Mouse (Mus musculus) CH12.LX (cell line): ENCODE measurements around the gene Ccdc88c. TPM values are rescaled to one million over a fixed set of nuclear protein-coding genes. Genes with fewer than 3 reads are reported as not detected.

ENCODE experiments used
- DNase-seq: peaks from one replicate; pipeline ENCODE4 v3.0.0-alpha.2; 2013; ENCODE audit errors: extremely low read depth
- H3K27ac ChIP-seq: 2 replicates; pipeline ENCODE4 v1.5.1; 2012; ENCODE audit warnings: low read depth, mild to moderate bottlenecking, control low read depth, moderate library complexity; ENCODE audit not compliant: insufficient read depth
- H3K27me3 ChIP-seq: replicated peaks from 2 replicates; pipeline ENCODE3; 2012; ENCODE audit warnings: inconsistent platforms
- H3K36me3 ChIP-seq, 2 experiments: replicated peaks in 1 of 2; 2 replicates each; pipeline versions ENCODE3 to v1.6.1; 2012; ENCODE audit warnings: inconsistent platforms in 1 of 2, low read length in 1 of 2, mild to moderate bottlenecking in 1 of 2, mixed read lengths in 1 of 2, moderate library complexity in 1 of 2; ENCODE audit not compliant: control insufficient read depth in 1 of 2, insufficient read depth in 1 of 2
- H3K4me1 ChIP-seq, 2 experiments: 2 replicates each; pipeline ENCODE4 v1.6.1; 2012; ENCODE audit warnings: inconsistent platforms in 1 of 2, moderate library complexity in 1 of 2; ENCODE audit not compliant: insufficient read depth in 2 of 2, control insufficient read depth in 1 of 2
- H3K4me2 ChIP-seq: 2 replicates; pipeline ENCODE4 v1.6.1; 2012; ENCODE audit warnings: low read depth, mild to moderate bottlenecking, control low read depth; ENCODE audit not compliant: poor library complexity, insufficient read depth, severe bottlenecking
- H3K4me3 ChIP-seq, 3 experiments: fragments of 150-350 bp in 1 of 3; sonication (generic) in 1 of 3; replicated peaks in 1 of 3; 2 replicates each; pipeline versions ENCODE3 to v1.5.1; 2011 to 2012; ENCODE audit warnings: low read depth in 2 of 3, low read length in 2 of 3, mild to moderate bottlenecking in 2 of 3, moderate library complexity in 2 of 3, control low read depth in 1 of 3, improper control_type of control experiment in 1 of 3, inconsistent platforms in 1 of 3, mixed read lengths in 1 of 3; ENCODE audit not compliant: poor library complexity in 1 of 3
- H3K79me2 ChIP-seq: replicated peaks from 2 replicates; pipeline ENCODE4 v1.6.1; 2012; ENCODE audit warnings: mild to moderate bottlenecking, moderate library complexity; ENCODE audit not compliant: control insufficient read depth, poor library complexity, insufficient read depth, severe bottlenecking; ENCODE audit errors: extremely low read depth
- H3K9ac ChIP-seq: 2 replicates; pipeline ENCODE4 v1.6.1; 2012; ENCODE audit warnings: low read depth, mild to moderate bottlenecking, control low read depth, moderate library complexity; ENCODE audit not compliant: insufficient read depth
- H3K9me3 ChIP-seq: replicated peaks from 2 replicates; pipeline ENCODE3; 2012; ENCODE audit warnings: low read length, inconsistent platforms, mixed read lengths
- CHD2 ChIP-seq: IDR thresholded peaks from 2 replicates; pipeline ENCODE4 v1.6.1; 2011; ENCODE audit warnings: low read length, improper control_type of control experiment
- EP300 ChIP-seq: IDR thresholded peaks from 2 replicates; pipeline ENCODE4 v1.6.1; 2011; ENCODE audit warnings: low read length, improper control_type of control experiment
- IRF4 ChIP-seq: IDR thresholded peaks from 2 replicates; pipeline ENCODE4 v1.6.1; 2014; ENCODE audit warnings: low read depth, mild to moderate bottlenecking, inconsistent platforms, low read length, improper control_type of control experiment
- JUN ChIP-seq: IDR thresholded peaks from 2 replicates; pipeline ENCODE4 v1.6.1; 2011; ENCODE audit warnings: low read depth, mild to moderate bottlenecking, low read length, improper control_type of control experiment, moderate library complexity; ENCODE audit not compliant: insufficient read depth
- MAZ ChIP-seq: IDR thresholded peaks from 2 replicates; pipeline ENCODE4 v1.6.1; 2012; ENCODE audit warnings: low read depth, mild to moderate bottlenecking, inconsistent platforms, low read length, improper control_type of control experiment, moderate library complexity
- MEF2A ChIP-seq: IDR thresholded peaks from 2 replicates; pipeline ENCODE4 v1.6.1; 2014; ENCODE audit warnings: low read depth, mild to moderate bottlenecking, inconsistent platforms, low read length, improper control_type of control experiment, borderline replicate concordance
- MXI1 ChIP-seq: IDR thresholded peaks from 2 replicates; pipeline ENCODE4 v1.6.1; 2011; ENCODE audit warnings: mild to moderate bottlenecking, low read depth, low read length, improper control_type of control experiment
- POLR2A ChIP-seq: IDR thresholded peaks from 2 replicates; pipeline ENCODE4 v1.6.1; 2011; ENCODE audit warnings: low read depth, mild to moderate bottlenecking, improper control_type of control experiment, low read length
- POLR2AphosphoS2 ChIP-seq: IDR thresholded peaks from 2 replicates; pipeline ENCODE4 v1.6.1; 2011; ENCODE audit warnings: low read depth, low read length, improper control_type of control experiment
- RAD21 ChIP-seq: IDR thresholded peaks from 2 replicates; pipeline ENCODE4 v1.6.1; 2011; ENCODE audit warnings: low read depth, mild to moderate bottlenecking, low read length, improper control_type of control experiment, moderate library complexity
- SMC3 ChIP-seq: IDR thresholded peaks from 2 replicates; pipeline ENCODE4 v1.6.1; 2011; ENCODE audit warnings: low read depth, low read length, improper control_type of control experiment
- UBTF ChIP-seq: IDR thresholded peaks from 2 replicates; pipeline ENCODE4 v1.6.1; 2012; ENCODE audit warnings: low read depth, mild to moderate bottlenecking, inconsistent platforms, low read length, improper control_type of control experiment, moderate library complexity
- USF2 ChIP-seq: conservative IDR thresholded peaks from 2 replicates; pipeline ENCODE4 v1.6.1; 2011; ENCODE audit warnings: low read depth, low read length, improper control_type of control experiment
- ZKSCAN1 ChIP-seq: IDR thresholded peaks from 2 replicates; pipeline ENCODE4 v1.6.1; 2012; ENCODE audit warnings: low read depth, inconsistent platforms, low read length, improper control_type of control experiment, borderline replicate concordance
- dilution Hi-C: fragments of 300-500 bp; cut with MboI; formaldehyde crosslinking; loops from 2 replicates; pipeline ENCODE4 v1.14.3; 2020; ENCODE audit warnings: low sequenced_read_pairs; ENCODE audit not compliant: extremely low pct_unique_long_range_greater_than_20kb, extremely low pct_ligation_motif_present
- in situ Hi-C: fragments of 300-500 bp; cut with MboI; formaldehyde crosslinking; loops from 3 replicates; pipeline ENCODE4 v1.14.3; 2019; ENCODE audit warnings: low sequenced_read_pairs, low pct_ligation_motif_present, low pct_unique_long_range_greater_than_20kb, mixed read lengths
- polyA plus RNA-seq: library from polyadenylated mRNA; unstranded; fragments of >175 nt; gene quantifications from 2 replicates; pipeline ENCODE4 v1.2.1, GENCODE M21; 2012; ENCODE audit warnings: low read depth; ENCODE audit not compliant: insufficient read length
- total RNA-seq, 2 experiments: library from RNA; depleted of rRNA; stranded (reverse); fragments of 300-350 nt in 1 of 2; fragments of >200 nt in 1 of 2; gene quantifications; 2 replicates each; pipeline ENCODE4 v1.2.3; 2012 to 2014

The Ccdc88c gene
- total and polyA plus RNA-seq, 3 experiments, result 20.3 to 32.7 (median 24.9) TPM

GRCm38 (mm10) chr12:100943146-100943545 is 85.7 kb downstream of the Ccdc88c start:
- Histone ChIP-seq H3K27ac (no peak overlapping the region), H3K9me3 (peaks cover 3% of the 10 kb centered on the region), H3K36me3 (peaks cover 91 to 98% of the 10 kb centered on the region in 2 experiments), H3K79me2 (no peaks in the 10 kb centered on the region), H3K27me3 (no peaks in the 10 kb centered on the region), H3K4me1 (peaks cover 0 to 8% of the 10 kb centered on the region in 2 experiments; a peak in 2 of 4 replicates), H3K4me3 (no peak overlapping the region), H3K4me2 (no peak overlapping the region), H3K9ac (no peak overlapping the region)
- in situ Hi-C loops (no loop called here), dilution Hi-C loops (no loop called here)
- TF ChIP-seq POLR2AphosphoS2, result no peak
- DNase-seq, result no peak

- no peak for DNase-seq
- H3K36me3 ChIP-seq, result peaks cover 88 to 98% of the 10 kb centered on the region in 2 experiments
- dilution Hi-C loops (no loop called here), in situ Hi-C loops (no loop called here)
- H3K9ac ChIP-seq, result no peak overlapping the region
- H3K27ac ChIP-seq, result no peak overlapping the region
- H3K4me2 ChIP-seq, result no peak overlapping the region
- no peak overlapping the region for H3K4me3 ChIP-seq
- TF ChIP-seq MEF2A (no peak), MAZ (no peak), POLR2A (no peak), IRF4 (no peak), EP300 (no peak), JUN (no peak), SMC3 (no peak), USF2 (no peak), UBTF (no peak), ZKSCAN1 (no peak), RAD21 (no peak), MXI1 (no peak), CHD2 (no peak)
- H3K79me2 ChIP-seq, result no peaks in the 10 kb centered on the region
- peaks cover 0 to 25% of the 10 kb centered on the region in 2 experiments; a peak in 2 of 4 replicates for H3K4me1 ChIP-seq
- no peaks in the 10 kb centered on the region for H3K9me3 ChIP-seq
- no peaks in the 10 kb centered on the region for H3K27me3 ChIP-seq
Measured at GRCm38 (mm10) chr12:100941361-100941760, 87.5 kb downstream of the Ccdc88c start.
